Mouse (Mus musculus) E14TG2a.4 (cell line): ENCODE measurements around the gene Themis.

Experiments used
- CTCF ChIP-seq: conservative IDR thresholded peaks from 2 replicates; pipeline ENCODE4 v1.5.1; 2014; ENCODE audit warnings: low read length
- NANOG ChIP-seq: IDR thresholded peaks from 2 replicates; pipeline ENCODE4 v1.6.1; 2014; ENCODE audit warnings: borderline replicate concordance, low read length, mixed read lengths
- POU5F1 ChIP-seq: IDR thresholded peaks from 2 replicates; pipeline ENCODE4 v1.6.1; 2014; ENCODE audit warnings: low read length, borderline replicate concordance

GRCm38 (mm10) chr10:28856154-28856553, 188.0 kb downstream of the Themis start:
- no peak for TF ChIP-seq CTCF
- no peak for TF ChIP-seq NANOG
- TF ChIP-seq POU5F1: no peak
